Mouse (Mus musculus) G1E (cell line): ENCODE results near the gene Pepd.
"Not testable (repeated sequence)": the region's sequence is repeated elsewhere in the genome, so short reads cannot be mapped to it uniquely, and the experiment has no call there.

Experiments used
- CTCF ChIP-seq: IDR thresholded peaks from 2 replicates; pipeline ENCODE4 v1.5.1; 2012; ENCODE audit warnings: low read depth, low read length, inconsistent platforms, mixed read lengths
- TAL1 ChIP-seq: conservative IDR thresholded peaks from 2 replicates; pipeline ENCODE4 v1.6.1; 2012; ENCODE audit warnings: low read depth, low read length, inconsistent platforms, mixed read lengths

GRCm38 (mm10) chr7:34982372-34982771 is 70.2 kb downstream of the Pepd start:
- not testable (repeated sequence) for TF ChIP-seq CTCF, TAL1
